Mouse (Mus musculus) small intestine, adult 2 months (tissue): ENCODE results near the gene Kirrel3.

ENCODE experiments used
- CTCF ChIP-seq: fragments of 200-500 bp; IDR thresholded peaks from 2 replicates; pipeline ENCODE4 v1.5.1; 2012; ENCODE audit warnings: low read depth, mild to moderate bottlenecking, control low read depth, inconsistent platforms, low read length, moderate library complexity, mixed read lengths; ENCODE audit not compliant: insufficient replicate concordance, insufficient read length; ENCODE audit errors: extremely low read depth
- POLR2A ChIP-seq: fragments of 200-500 bp; IDR thresholded peaks from 2 replicates; pipeline ENCODE4 v1.6.1; 2012; ENCODE audit warnings: low read depth, mild to moderate bottlenecking, control low read depth, inconsistent platforms, low read length, moderate library complexity

- no peak for TF ChIP-seq CTCF
- TF ChIP-seq POLR2A = no peak
These were observed 255.1 kb downstream of the Kirrel3 start for GRCm38 (mm10) chr9:34740814-34741213.
